Mouse (Mus musculus) brain, adult 2 months (tissue): ENCODE results near the gene Dnah17.

Experiments used
- DNase-seq: peaks from one replicate; pipeline ENCODE4 v3.0.0; 2011; ENCODE audit warnings: low read depth, low spot score

The Dnah17 gene

GRCm38 (mm10) chr11:118088896-118089295 is 41.5 kb downstream of the Dnah17 start:
- DNase-seq = peak; percentile 13

- no peak for DNase-seq
These were observed 44.5 kb downstream of the Dnah17 start for GRCm38 (mm10) chr11:118085961-118086360.

- no peak for DNase-seq
These were observed 45.3 kb downstream of the Dnah17 start for GRCm38 (mm10) chr11:118085176-118085575.

GRCm38 (mm10) chr11:118084266-118084665 is 46.2 kb downstream of the Dnah17 start:
- DNase-seq = no peak

- peak; percentile 75 for DNase-seq
These were observed 46.6 kb downstream of the Dnah17 start for GRCm38 (mm10) chr11:118083811-118084210.

GRCm38 (mm10) chr11:118082294-118082693 is 48.1 kb downstream of the Dnah17 start:
- no peak for DNase-seq

- DNase-seq = no peak
These were observed 50.7 kb downstream of the Dnah17 start for GRCm38 (mm10) chr11:118079750-118080149.

GRCm38 (mm10) chr11:118076929-118077328 is 53.5 kb downstream of the Dnah17 start:
- DNase-seq = peak; percentile 20

GRCm38 (mm10) chr11:118075035-118075522 is 55.4 kb downstream of the Dnah17 start:
- DNase-seq = peak; percentile 12

- no peak for DNase-seq
These were observed 59.1 kb downstream of the Dnah17 start for GRCm38 (mm10) chr11:118071227-118071912.

- no peak for DNase-seq
These were observed 61.6 kb downstream of the Dnah17 start for GRCm38 (mm10) chr11:118068812-118069332.

GRCm38 (mm10) chr11:118067588-118067987 is 62.8 kb downstream of the Dnah17 start:
- DNase-seq = no peak

- no peak for DNase-seq
These were observed 70.4 kb downstream of the Dnah17 start for GRCm38 (mm10) chr11:118060038-118060437.

- DNase-seq = peak; percentile 24
These were observed 71.6 kb downstream of the Dnah17 start for GRCm38 (mm10) chr11:118058872-118059271.

GRCm38 (mm10) chr11:118058367-118058766 is 72.1 kb downstream of the Dnah17 start:
- DNase-seq = no peak

GRCm38 (mm10) chr11:118050174-118050573 is 80.3 kb downstream of the Dnah17 start:
- DNase-seq = no peak

GRCm38 (mm10) chr11:118049641-118050040 is 80.8 kb downstream of the Dnah17 start:
- DNase-seq = no peak

- DNase-seq = peak; percentile 94
These were observed 87.0 kb downstream of the Dnah17 start for GRCm38 (mm10) chr11:118043293-118043907.

- DNase-seq = peak; percentile 22
These were observed 87.6 kb downstream of the Dnah17 start for GRCm38 (mm10) chr11:118042791-118043190.

GRCm38 (mm10) chr11:118035068-118035467 is 95.4 kb downstream of the Dnah17 start:
- no peak for DNase-seq

- no peak for DNase-seq
These were observed 96.0 kb downstream of the Dnah17 start for GRCm38 (mm10) chr11:118034395-118034794.

GRCm38 (mm10) chr11:118031134-118031533 is 99.3 kb downstream of the Dnah17 start:
- no peak for DNase-seq

- no peak for DNase-seq
These were observed 101.3 kb downstream of the Dnah17 start for GRCm38 (mm10) chr11:118029170-118029569.
